Mouse (Mus musculus) liver, embryonic 14.5 days (tissue): ENCODE measurements around the gene Vav2.

ENCODE experiments used
- CTCF ChIP-seq: IDR thresholded peaks from 2 replicates; pipeline ENCODE4 v1.5.1; 2016; ENCODE audit warnings: antibody characterized with exemption, low read depth, control low read depth
- EP300 ChIP-seq: IDR thresholded peaks from 2 replicates; pipeline ENCODE4 v1.6.1; 2016; ENCODE audit warnings: antibody characterized with exemption, low read depth

GRCm38 (mm10) chr2:27428071-27428470 lies 1.2 kb upstream of the Vav2 start:
- peak; percentile 99 for TF ChIP-seq CTCF
- TF ChIP-seq EP300: no peak
